Mouse (Mus musculus) effector memory CD4-positive, alpha-beta T cell, adult 5 months (primary cell): ENCODE data around the gene Ect2l. TPM values are rescaled to one million over a fixed set of nuclear protein-coding genes. Genes with fewer than 3 reads are reported as not detected.

Source experiments
- polyA plus RNA-seq: library from polyadenylated mRNA; unstranded; fragments of 100-300 nt; shearing (Covaris generic); gene quantifications from one replicate; pipeline ENCODE4 v1.2.1, GENCODE M21; 2017

Ect2l gene
- 1.1 TPM for polyA plus RNA-seq

GRCm38 (mm10) chr10:18210726-18211125, at the start of gene Ect2l:
TSS of gene Ect2l (minus strand) at chr10:18210890.

GRCm38 (mm10) chr10:18234560-18235401, 24.1 kb upstream of the Ect2l start, which contains the start of gene Ccdc28a:
TSS of gene Ccdc28a (minus strand) at chr10:18234998.

Other genes with a start within 250 kb of the Ect2l start
- 231 TPM for gene Abracl, start 187.6 kb downstream of the Ect2l start, polyA plus RNA-seq
- gene Reps1, start 155.0 kb downstream of the Ect2l start, polyA plus RNA-seq, result 127 TPM
- gene Ccdc28a, start 24.1 kb upstream of the Ect2l start, polyA plus RNA-seq, result 32.9 TPM
- gene Nhsl1, start 108.1 kb upstream of the Ect2l start, polyA plus RNA-seq, result 0.26 TPM